Mouse (Mus musculus) gastrocnemius, adult 2 months (tissue): ENCODE data around the gene Tor1aip2. TPM values are rescaled to one million over a fixed set of nuclear protein-coding genes. Genes with fewer than 3 reads are reported as not detected.

ENCODE experiments used
- DNase-seq: peaks from one replicate; pipeline ENCODE4 v3.0.0; 2022
- H3K27ac ChIP-seq: fragments of 200-600 bp; 2 replicates; pipeline ENCODE4 v1.8.1; 2022; ENCODE audit warnings: mild to moderate bottlenecking
- H3K4me3 ChIP-seq: fragments of 200-600 bp; 2 replicates; pipeline ENCODE4 v1.8.1; 2022; ENCODE audit warnings: mild to moderate bottlenecking, moderate library complexity
- CTCF ChIP-seq: fragments of 200-600 bp; IDR thresholded peaks from 2 replicates; pipeline ENCODE4 v1.8.1; 2022; ENCODE audit warnings: antibody characterized with exemption, mild to moderate bottlenecking, moderate library complexity
- intact Hi-C: fragments of 180-260 bp; cut with DNase I; formaldehyde crosslinking; loops from one replicate; pipeline ENCODE4 v1.15.1; 2025
- total RNA-seq, 2 experiments: library from RNA; stranded (reverse); gene quantifications; 2 replicates each; pipeline ENCODE4 v1.2.3; 2021

The Tor1aip2 gene
- total RNA-seq, 2 experiments from 2014 or later = 56.6 to 66.2 TPM

DNA sequence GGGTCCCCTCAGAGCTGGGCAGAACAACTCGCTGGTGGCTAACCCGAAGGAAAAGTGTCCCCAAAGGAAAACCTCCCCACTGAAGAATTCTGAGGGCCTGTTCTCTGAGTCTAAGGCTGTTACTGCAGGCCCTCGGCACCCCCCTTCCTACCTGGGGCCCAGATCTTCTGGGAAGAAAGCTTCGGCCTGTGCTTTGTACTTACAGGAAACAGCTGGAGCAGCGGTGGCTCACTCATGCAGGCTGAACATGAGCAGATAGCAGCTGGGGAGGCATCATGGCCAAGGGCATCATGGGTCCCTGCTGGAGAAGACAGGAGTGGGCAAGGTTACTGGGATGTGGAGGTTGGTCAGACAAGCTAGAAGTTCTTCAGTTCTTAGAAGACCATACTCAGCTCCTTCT lies 52.4 kb downstream of the Tor1aip2 start:
- no peak for TF ChIP-seq CTCF
- no peak overlapping the region for H3K4me3 ChIP-seq
- no peak overlapping the region for H3K27ac ChIP-seq
- intact Hi-C loops = loop anchor here (5.0 kb wide), 1 partner anchor 140 kb away; no protein-coding TSS in a partner anchor
- DNase-seq = no peak

DNA sequence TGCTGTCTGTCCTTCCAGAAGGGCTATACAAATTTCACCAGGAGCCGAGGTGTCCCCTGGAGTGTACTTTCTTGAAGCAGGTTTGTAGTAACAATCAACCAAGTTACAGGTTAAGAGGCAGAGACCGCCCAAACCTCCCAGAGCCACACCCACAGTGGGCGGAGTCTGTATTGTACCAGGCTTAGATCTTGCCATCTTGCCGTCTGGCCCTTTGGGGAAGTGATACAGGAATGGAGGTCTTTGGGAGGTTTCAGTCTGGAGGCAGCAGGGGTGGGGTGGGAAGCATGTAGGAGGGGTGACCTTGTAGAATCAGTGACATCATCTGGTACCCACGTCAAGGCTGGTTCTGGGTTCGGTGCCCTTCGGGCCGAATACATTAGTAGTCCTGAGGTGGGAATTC lies 54.4 kb downstream of the Tor1aip2 start:
- no peak for TF ChIP-seq CTCF
- H3K27ac ChIP-seq = no peak overlapping the region
- intact Hi-C loops = loop anchor here (5.0 kb wide), 1 partner anchor 138 kb away; no protein-coding TSS in a partner anchor

DNA sequence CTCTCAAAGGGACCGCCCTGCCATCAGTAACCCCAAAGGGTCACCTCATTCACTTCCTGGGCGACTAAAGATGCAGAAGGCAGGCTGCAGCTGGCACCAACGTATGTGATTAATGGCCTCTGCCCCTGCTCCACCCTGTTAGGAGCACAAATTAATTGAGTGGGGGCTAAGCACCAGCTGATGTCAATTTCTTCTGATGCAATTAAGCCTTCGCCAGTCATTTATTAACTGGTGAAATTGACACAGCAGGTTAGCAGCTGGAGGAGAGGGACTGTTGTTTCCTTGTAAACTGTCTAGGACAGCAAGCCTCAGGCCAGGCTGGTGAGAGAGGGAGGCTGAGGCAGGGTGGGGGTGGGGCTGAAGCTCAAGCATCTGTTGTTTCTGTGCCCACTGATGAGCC lies 54.8 kb downstream of the Tor1aip2 start:
- TF ChIP-seq CTCF = no peak
- Histone ChIP-seq H3K27ac (no peak overlapping the region), H3K4me3 (no peak overlapping the region)
- intact Hi-C loops = no loop called here
- no peak for DNase-seq

More for the DNA sequence above, 54.4 kb downstream of the Tor1aip2 start:
- H3K4me3 ChIP-seq = no peak overlapping the region
- no peak for DNase-seq

DNA sequence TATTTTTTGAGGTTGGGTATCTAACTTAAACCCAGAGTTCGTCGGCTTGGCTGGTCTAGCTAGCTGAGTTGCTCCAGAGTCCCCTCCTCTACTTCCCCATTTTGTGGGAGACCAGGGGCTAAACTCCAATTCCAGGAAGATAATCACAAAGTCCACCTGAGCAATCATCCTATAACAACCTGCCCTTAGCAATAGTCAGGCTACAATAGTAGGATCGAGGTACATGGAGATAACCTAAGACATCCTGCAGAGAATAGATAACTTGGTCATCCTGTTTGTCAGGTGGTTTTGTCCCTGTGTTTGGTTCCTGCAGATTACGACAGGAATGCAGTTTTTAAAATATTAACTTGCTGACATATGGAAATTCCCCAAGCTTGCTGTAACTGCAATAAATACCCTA lies 56.6 kb downstream of the Tor1aip2 start:
- TF ChIP-seq CTCF = no peak
- Histone ChIP-seq H3K27ac (no peak overlapping the region), H3K4me3 (no peak overlapping the region)
- intact Hi-C loops = no loop called here
- DNase-seq = no peak

DNA sequence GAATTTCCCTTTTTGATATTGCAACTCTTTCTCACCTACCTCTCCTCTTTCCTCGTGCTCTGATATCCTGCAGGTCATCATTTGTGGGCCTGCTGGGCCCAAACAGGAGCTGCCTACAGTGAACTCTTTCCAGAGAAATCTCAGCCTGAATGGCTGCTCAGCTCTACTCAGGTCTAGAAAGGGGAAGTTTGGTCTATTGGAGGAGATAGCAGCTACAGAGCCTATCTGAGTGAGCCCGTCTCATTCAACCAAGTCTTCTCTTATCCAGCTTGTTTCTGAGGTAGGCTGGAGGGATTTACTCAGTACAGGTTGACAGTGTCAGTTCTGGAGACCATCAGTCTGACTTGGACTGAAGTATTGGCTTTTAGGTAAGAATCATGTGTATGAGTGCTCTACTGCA lies 68.6 kb downstream of the Tor1aip2 start:
- Histone ChIP-seq H3K27ac (no peak overlapping the region), H3K4me3 (no peak overlapping the region)
- intact Hi-C loops = no loop called here
- no peak for DNase-seq
- TF ChIP-seq CTCF = no peak

DNA sequence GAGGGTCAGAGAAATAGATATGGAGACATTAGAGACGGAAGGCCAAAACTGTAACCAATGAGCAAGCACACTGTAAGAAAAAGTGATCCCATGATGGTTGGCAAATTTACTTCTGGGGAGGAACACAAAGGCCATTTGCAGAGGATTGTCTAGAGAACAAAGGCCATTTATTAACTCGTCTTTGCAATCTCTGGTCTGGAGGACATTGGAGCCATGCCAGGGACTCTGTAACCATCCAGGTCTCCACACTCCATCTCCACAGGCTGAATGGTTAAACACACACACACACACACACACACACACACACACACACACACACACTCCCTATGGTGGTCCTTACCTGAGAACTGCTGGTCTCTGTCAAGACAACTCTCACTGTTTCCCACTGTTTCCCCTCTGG lies 70.2 kb downstream of the Tor1aip2 start:
- no peak overlapping the region for H3K4me3 ChIP-seq
- H3K27ac ChIP-seq = no peak overlapping the region
- intact Hi-C loops = no loop called here
- no peak for DNase-seq
- TF ChIP-seq CTCF = no peak

DNA sequence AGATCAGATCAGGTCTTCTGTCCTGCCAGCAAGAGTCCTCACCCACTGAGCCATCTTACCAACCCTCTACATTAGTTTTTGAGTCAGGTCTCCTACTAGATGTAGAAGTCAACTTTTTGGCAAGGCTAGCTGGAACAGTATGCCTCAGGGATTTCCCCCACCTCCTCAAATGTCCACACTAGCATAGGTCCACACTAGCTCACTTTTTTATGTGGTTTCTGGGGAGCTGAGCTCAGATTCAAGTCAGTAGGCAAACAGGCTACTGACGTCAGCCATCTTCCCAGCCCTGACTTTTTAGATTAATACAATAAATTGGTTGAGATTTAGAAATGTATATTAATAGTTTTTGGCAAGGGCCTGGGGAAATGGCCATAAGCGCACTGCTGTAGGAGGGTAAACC lies 72.2 kb downstream of the Tor1aip2 start:
- H3K27ac ChIP-seq = no peak overlapping the region
- DNase-seq = no peak
- no peak overlapping the region for H3K4me3 ChIP-seq
- no peak for TF ChIP-seq CTCF
- intact Hi-C loops = no loop called here

DNA sequence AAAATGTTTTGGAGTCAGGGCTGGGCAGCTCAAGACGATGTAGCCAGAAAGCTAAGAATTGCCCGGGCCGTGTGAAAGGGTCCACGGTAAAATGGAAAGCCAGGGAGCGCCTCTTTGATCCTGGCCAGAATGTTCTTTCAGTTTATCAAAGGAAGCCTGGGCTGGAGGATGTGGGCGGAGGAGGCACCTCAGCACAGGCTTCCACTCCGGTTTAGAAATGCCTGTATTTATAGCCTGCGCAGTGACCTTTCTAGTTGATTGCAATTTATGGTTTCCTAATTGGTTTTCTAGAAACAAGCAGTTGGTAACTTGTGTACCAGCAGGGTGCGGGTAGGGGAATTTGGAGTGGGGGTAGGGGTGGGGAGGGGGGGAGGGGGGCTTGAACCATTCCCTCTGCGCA lies 73.2 kb downstream of the Tor1aip2 start:
- no peak overlapping the region for H3K27ac ChIP-seq
- intact Hi-C loops = no loop called here

DNA sequence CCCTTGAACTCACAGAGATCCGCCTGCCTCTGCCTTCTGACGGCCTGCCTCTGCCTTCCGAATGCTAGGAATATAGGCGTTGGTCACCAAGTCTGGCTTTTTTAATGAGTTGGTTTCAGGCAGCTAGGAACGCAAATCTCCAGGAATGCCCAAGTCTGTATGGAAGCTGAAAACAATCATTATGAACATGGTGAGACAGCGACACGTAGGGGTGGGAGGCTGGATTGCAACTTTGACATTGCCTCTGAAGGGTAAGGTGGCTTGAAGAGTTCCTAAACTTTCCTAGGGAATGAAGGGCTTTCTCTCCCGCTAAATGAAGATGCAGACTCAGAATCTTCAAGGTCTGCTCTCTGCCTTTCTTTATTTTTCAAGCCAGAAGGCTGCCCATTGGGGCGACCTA lies 75.9 kb downstream of the Tor1aip2 start:
- H3K27ac ChIP-seq = no peak overlapping the region
- no peak overlapping the region for H3K4me3 ChIP-seq
- DNase-seq = no peak
- no peak; the same call in 1 of the 2 replicates for TF ChIP-seq CTCF
- intact Hi-C loops = no loop called here

More for the DNA sequence above, 73.2 kb downstream of the Tor1aip2 start:
- no peak overlapping the region for H3K4me3 ChIP-seq
- DNase-seq = no peak
- TF ChIP-seq CTCF = no peak

DNA sequence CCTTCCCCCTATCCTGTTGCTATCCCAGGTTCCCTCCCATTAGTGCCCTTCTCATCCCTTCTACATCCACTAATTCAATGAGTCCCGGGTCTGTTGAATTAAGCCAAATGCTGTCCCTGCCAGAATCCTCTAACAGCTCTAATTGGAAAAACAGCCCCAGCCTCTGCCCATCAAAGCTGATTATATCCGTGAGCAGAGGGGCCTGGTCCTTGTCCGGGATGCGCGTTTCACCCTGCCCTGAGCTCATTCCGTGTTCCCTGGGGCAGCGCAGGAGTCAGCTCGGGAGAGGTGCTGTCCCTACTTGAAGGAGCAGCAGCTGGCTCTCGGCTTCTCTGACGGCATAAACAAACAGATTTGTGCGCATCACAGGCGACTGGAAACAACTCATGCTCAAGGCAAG lies 76.5 kb downstream of the Tor1aip2 start:
- H3K4me3 ChIP-seq = no peak overlapping the region
- no peak for TF ChIP-seq CTCF
- intact Hi-C loops = no loop called here

DNA sequence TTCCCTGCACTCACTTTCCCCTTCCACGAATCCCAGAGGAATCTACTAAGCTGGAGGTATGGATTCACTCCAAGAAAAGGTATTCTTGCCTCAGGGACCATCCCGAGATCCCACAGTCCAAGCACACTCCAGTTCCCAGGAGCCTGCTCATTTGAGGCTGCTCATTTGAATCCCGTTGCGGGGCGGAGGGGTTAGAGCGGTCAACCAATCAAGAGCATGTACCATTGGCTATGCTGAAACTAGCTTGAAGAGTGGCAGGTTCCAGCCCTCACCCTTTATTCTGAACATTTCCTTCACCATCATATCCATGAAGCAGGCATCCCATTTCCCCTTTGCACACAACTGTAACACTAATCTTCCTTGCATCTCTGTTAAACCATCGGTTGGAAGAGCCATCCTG lies 76.9 kb downstream of the Tor1aip2 start:
- Histone ChIP-seq H3K4me3 (no peak overlapping the region), H3K27ac (no peak overlapping the region)
- intact Hi-C loops = no loop called here
- no peak for DNase-seq
- no peak for TF ChIP-seq CTCF

More for the DNA sequence above, 76.5 kb downstream of the Tor1aip2 start:
- no peak for DNase-seq
- no peak overlapping the region for H3K27ac ChIP-seq

DNA sequence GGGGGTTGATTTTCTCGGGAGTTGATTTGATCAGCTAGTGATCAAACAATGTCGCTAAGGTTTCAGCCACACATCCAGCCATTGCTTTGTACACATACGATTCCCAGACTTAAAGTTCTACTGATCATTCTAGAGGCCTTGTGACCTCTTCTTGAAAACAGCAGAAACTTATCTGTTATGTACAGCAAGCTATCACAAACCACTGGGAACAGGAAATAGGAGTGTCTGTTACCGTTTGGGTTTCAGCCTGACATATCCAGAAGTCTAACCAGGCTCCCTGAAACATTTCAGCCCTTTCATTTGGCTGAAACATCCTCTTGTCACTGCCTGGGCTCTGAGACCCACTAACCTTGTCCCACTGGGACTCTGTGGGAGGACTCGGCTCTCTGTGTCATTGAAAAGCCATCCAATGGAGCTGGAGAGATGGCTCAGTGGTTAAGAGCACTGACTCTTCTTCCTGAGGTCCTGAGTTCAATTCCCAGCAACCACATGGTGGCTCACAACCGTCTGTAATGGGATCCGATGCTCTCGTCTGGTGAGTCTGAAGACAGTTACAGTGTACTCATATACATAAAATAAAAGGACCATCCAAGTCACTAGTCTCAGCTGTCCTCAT lies 78.8 kb downstream of the Tor1aip2 start:
- H3K27ac ChIP-seq = no peak overlapping the region
- DNase-seq = no peak
- intact Hi-C loops = no loop called here
- no peak for TF ChIP-seq CTCF
- H3K4me3 ChIP-seq = no peak overlapping the region

DNA sequence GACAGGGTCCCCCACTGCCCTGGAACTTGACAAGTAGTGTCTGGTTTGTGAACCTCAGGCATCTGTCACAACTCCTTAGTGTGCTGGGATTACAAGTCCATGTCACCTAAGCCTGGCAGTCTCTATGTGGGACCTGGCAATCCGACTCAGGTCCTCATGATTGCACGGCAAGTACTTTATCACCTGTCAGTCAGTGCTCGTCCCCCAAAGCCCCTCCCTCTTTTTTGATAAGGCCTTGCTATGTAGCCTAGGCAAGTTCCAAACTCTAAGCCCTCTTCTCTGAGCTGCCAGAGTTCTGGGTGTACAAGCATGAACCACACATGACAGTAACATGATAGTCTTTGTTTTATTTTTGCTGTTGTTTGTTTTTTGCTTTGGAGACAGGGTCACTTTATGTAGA lies 81.6 kb downstream of the Tor1aip2 start:
- intact Hi-C loops = no loop called here
- Histone ChIP-seq H3K4me3 (no peak overlapping the region), H3K27ac (no peak overlapping the region)
- no peak for DNase-seq
- no peak for TF ChIP-seq CTCF

Other genes with a start within 250 kb of the Tor1aip2 start
- 10 to 100 TPM; 21.7 to 22.0 TPM for gene Qsox1, start 222.5 kb upstream of the Tor1aip2 start, total RNA-seq
- 10 to 100 TPM; 39.6 to 41.6 TPM for gene Cep350, start 62.1 kb upstream of the Tor1aip2 start, total RNA-seq
- gene Tor1aip1, start 1.1 kb downstream of the Tor1aip2 start, total RNA-seq = 100 to 1,000 TPM; 115 to 138 TPM
- gene Fam163a, start 169.6 kb downstream of the Tor1aip2 start, total RNA-seq = not detected